Mouse (Mus musculus) forebrain, embryonic 14.5 days (tissue): ENCODE measurements around the gene Ttc9c. TPM values are rescaled to one million over a fixed set of nuclear protein-coding genes. Genes with fewer than 3 reads are reported as not detected.

ENCODE experiments used
- ATAC-seq: fragments of 200-750 bp; cut with Nextera tagmentation; 2 replicates; pipeline ENCODE4 v1.8.0; 2017; ENCODE audit warnings: mild to moderate bottlenecking, moderate library complexity
- DNase-seq: peaks from one replicate; pipeline ENCODE4 v3.0.0-alpha.2; 2015; ENCODE audit warnings: low spot score
- H3K27ac ChIP-seq: fragments of 300-500 bp; sonication (generic); 2 replicates; pipeline ENCODE4 v1.5.1; 2014; ENCODE audit warnings: low read depth, mild to moderate bottlenecking, control low read depth, low read length, moderate library complexity
- H3K27me3 ChIP-seq: fragments of 300-500 bp; sonication (generic); replicated peaks from 2 replicates; pipeline ENCODE4 v1.6.1; 2014; ENCODE audit warnings: low read length, control low read depth, mixed read lengths; ENCODE audit not compliant: control insufficient read depth, insufficient read depth
- H3K36me3 ChIP-seq: fragments of 300-500 bp; sonication (generic); 2 replicates; pipeline ENCODE4 v1.6.1; 2014; ENCODE audit warnings: low read length, control low read depth; ENCODE audit not compliant: control insufficient read depth, insufficient read depth
- H3K4me1 ChIP-seq: fragments of 300-500 bp; sonication (generic); 2 replicates; pipeline ENCODE4 v1.6.1; 2014; ENCODE audit warnings: antibody characterized with exemption, low read length, control low read depth; ENCODE audit not compliant: control insufficient read depth, insufficient read depth
- H3K4me2 ChIP-seq: fragments of 300-500 bp; sonication (generic); 2 replicates; pipeline ENCODE4 v1.6.1; 2014; ENCODE audit warnings: mild to moderate bottlenecking, control low read depth, low read length
- H3K4me3 ChIP-seq: fragments of 300-500 bp; sonication (generic); 2 replicates; pipeline ENCODE4 v1.5.1; 2014; ENCODE audit warnings: low read depth, low read length, control low read depth
- H3K9ac ChIP-seq: fragments of 300-500 bp; sonication (generic); 2 replicates; pipeline ENCODE4 v1.6.1; 2014; ENCODE audit warnings: mild to moderate bottlenecking, low read length, control low read depth, moderate library complexity
- H3K9me3 ChIP-seq: fragments of 300-500 bp; sonication (generic); replicated peaks from 2 replicates; pipeline ENCODE4 v1.6.1; 2016; ENCODE audit warnings: low read length, control low read depth, mixed read lengths; ENCODE audit not compliant: control insufficient read depth
- WGBS: fragments of 180-500 bp; shearing (Covaris S2); extraction: QIAGEN DNeasy Blood & Tissue Kit; methylation state at CpG from one replicate; pipeline ENCODE4 v1.1.7; 2014; 5-methylcytosine and 5-hydroxymethylcytosine counted together
- polyA plus RNA-seq: library from polyadenylated mRNA; unstranded; fragments of >200 nt; fragmentation: Nextera tagmentation; extraction: Ambion mirVana; gene quantifications from 2 replicates; pipeline ENCODE4 v1.2.1, GENCODE M21; 2014

Gene Ttc9c
- polyA plus RNA-seq, 1 experiment from 2014 or later: 50.7 TPM

DNA sequence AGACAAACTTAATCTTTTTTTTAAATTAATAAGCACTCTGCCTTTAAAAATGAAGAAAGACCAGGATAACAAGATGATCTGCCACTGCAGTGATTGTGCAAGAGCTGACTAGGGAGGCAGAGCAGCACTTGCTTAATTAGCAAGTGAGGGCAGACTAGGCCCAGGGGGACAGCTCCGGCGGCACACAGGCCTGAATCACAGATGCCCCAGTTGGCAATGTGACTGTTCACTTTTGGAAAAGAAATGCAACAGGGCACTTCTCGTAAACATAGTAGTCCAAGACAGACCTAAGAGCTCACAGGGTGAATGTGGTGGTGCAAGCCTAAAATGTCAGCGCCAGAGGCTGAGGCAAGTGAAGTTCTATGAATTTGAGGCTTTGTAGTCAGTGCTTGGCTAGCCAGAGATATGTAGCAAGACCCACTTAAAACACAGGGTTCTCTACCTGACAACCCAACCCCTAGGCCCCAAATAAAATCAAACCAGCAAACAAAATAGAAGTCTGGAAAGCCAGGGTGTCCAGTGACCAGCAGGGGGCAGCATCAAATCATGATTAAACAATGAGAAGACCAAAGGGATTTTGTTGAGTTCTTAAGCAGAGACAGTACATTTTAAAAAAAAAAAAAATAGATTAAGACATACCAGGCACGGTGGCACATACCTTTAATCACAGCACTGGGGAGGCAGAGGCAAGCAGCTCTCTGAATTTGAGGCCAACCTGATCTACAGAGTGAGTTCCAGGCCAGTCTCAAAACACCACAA lies 25.4 kb upstream of the Ttc9c start:
- Histone ChIP-seq H3K4me3 (no peak overlapping the region), H3K9me3 (no peaks in the 10 kb centered on the region), H3K27me3 (no peaks in the 10 kb centered on the region), H3K27ac (no peak overlapping the region), H3K4me1 (peaks cover 11% of the 10 kb centered on the region), H3K9ac (no peak overlapping the region), H3K36me3 (peaks cover 67% of the 10 kb centered on the region), H3K4me2 (no peak overlapping the region)
- WGBS: 60% methylated on average over 5 of the region's 5 CpGs
- DNase-seq (peak; percentile 89), ATAC-seq (no peak)

DNA sequence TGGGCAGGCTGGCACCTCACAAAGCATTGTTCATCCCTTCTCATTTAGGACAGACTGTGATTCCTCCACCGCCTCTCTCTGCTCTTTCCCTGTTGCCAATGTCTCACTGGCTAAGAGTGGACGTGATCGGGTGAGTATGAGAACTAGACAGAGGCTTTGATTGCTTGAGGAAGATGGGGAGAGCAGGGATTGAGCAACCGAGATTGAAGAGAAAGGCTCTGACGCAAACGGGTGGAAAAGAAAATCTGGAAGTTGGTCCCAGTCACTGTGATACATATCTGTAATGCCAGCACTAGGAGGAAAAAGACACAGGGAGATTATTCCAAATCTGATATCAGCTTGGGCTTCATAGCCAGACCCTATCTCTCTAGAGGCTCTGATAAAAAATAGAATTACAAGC lies 23.8 kb upstream of the Ttc9c start:
- Histone ChIP-seq H3K9ac (no peak overlapping the region), H3K27ac (no peak overlapping the region), H3K36me3 (peaks cover 56% of the 10 kb centered on the region), H3K9me3 (no peaks in the 10 kb centered on the region), H3K4me3 (no peak overlapping the region), H3K4me1 (peaks cover 11% of the 10 kb centered on the region), H3K4me2 (no peak overlapping the region), H3K27me3 (no peaks in the 10 kb centered on the region)
- DNase-seq (no peak), ATAC-seq (no peak)
- WGBS: 87% methylated on average over 6 of the region's 6 CpGs

DNA sequence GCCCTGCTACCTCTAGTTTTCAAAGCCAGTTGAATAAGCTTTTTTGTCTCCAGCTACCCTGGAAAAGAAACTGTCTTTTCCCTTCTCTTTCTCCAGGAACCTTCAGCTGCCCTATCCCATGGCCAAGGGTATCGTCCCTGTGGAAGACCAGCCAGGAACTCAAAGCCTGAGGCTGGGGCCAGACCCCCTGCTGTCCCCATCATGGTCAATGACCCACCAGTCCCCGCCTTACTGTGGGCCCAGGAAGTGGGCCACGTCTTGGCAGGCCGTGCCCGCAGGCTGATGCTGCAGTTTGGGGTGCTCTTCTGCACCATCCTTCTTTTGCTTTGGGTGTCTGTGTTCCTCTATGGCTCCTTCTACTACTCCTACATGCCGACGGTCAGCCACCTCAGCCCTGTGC lies 21.9 kb upstream of the Ttc9c start:
- peak overlapping the region; percentile 64 for H3K4me2 ChIP-seq
- H3K36me3 ChIP-seq: peaks cover 39% of the 10 kb centered on the region
- peak overlapping the region; percentile 89 for H3K9ac ChIP-seq
- peaks cover 15% of the 10 kb centered on the region for H3K4me1 ChIP-seq
- no peak overlapping the region for H3K27ac ChIP-seq
- DNase-seq (no peak), ATAC-seq (no peak)
- 90% methylated on average over 7 of the region's 7 CpGs for WGBS
- no peaks in the 10 kb centered on the region for H3K27me3 ChIP-seq
- H3K9me3 ChIP-seq: no peaks in the 10 kb centered on the region
- H3K4me3 ChIP-seq: peak overlapping the region; percentile 61; the same call in 1 of the 2 replicates

DNA sequence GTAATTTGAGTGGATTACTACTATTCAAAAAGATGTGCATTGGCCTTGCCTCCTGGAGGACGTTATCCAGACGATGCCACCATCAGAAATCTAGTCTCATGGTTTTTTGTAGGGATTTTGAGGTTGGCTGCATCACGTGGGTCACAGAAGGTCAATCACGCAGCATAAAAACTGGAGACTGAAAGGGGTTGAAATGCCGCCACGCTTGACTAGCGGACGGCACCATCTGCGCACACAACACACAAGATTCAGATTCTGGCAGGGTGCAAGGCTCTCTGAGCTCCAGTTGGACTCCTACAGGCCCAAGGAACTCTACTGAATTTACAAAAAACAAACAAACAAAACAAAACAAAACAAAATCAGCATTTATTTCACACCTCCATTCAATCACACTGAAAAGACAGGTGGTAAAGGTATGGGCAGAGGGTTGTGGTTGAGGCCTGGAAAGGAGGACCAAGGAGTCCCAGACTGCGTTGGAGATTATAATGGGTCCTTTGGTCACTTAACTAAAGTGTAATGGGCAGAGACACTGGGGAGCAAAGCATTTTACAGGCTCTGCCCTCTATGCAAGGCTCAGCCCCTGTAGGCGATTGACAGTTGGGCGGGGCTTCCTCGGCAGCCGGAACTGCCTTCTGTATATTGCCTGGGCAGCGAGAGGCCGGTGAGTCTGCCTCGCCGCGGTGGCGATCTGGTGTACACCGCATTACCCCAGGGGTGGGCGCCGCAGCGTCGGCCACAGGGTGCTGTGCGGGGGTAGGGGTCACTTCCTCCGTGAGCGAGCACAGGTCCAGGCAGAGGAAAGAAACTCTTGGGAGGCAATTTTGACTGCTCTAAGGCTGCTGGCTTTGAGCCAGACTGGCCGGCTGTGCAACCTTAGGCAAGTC lies 21.0 kb upstream of the Ttc9c start:
- H3K4me1 ChIP-seq: peaks cover 15% of the 10 kb centered on the region
- H3K27ac ChIP-seq: peak overlapping the region; percentile 98; the same call in 1 of the 2 replicates
- H3K27me3 ChIP-seq: no peaks in the 10 kb centered on the region
- DNase-seq (peak; percentile 74), ATAC-seq (peak; percentile 38)
- WGBS: 14% methylated on average over 29 of the region's 29 CpGs
- no peaks in the 10 kb centered on the region for H3K9me3 ChIP-seq
- peak overlapping the region; percentile 89 for H3K9ac ChIP-seq
- peaks cover 35% of the 10 kb centered on the region for H3K36me3 ChIP-seq
- peak overlapping the region; percentile 61 for H3K4me3 ChIP-seq
- H3K4me2 ChIP-seq: peak overlapping the region; percentile 64

DNA sequence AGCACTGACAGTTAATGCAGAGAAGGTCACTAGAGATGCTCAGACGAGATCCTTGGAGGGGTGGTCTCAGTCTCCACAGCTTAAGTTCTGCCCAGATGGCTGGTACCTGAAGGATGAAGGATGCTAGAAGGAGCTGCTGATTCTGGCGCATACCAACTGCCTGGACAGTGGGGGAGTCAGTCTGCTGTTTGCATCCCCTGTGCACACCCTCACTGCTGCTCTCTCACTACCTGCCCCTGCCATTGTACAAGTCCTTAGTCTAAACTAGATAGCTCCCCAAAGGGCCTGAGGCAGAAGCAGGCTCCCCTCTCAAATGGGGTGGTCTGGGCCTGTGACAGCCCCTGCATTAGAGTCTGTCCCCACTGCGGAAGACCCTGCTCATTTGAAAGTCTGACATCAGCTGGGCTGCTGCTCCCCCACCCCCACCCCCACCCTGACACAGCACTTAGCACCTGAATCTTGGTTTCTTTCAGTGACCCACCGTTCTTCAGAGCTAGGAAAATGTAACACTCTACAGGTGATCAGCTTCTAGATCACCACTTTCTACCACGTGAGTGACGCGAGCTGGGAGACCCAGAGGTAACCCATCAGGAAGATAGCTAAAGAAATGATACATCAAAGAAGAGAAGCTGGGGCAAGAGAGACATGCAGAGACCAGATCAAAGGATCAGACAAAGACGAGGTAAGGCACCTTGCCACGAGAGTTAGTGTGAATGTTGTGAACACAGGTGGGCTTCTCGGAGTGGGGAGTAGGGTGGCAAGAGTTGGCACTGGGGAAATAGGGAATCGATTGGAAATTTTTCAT lies 20.2 kb upstream of the Ttc9c start, which contains the start of gene Gng3:
Gng3 (minus strand) TSS at position 92 of the 805 bp plus-strand sequence.
- H3K4me3 ChIP-seq: peak within 1 kb of the TSS; percentile 61
- peak within 1 kb of the TSS; percentile 98 for H3K27ac ChIP-seq
- no peaks in the 10 kb centered on the region for H3K9me3 ChIP-seq
- DNase-seq: peak; percentile 91
- H3K4me2 ChIP-seq: peak within 1 kb of the TSS; percentile 64
- H3K36me3 ChIP-seq: peaks cover 39% of the 10 kb centered on the region
- peak within 1 kb of the TSS; percentile 89 for H3K9ac ChIP-seq
- peaks cover 15% of the 10 kb centered on the region for H3K4me1 ChIP-seq
- peak; percentile 84 for ATAC-seq
- no peaks in the 10 kb centered on the region for H3K27me3 ChIP-seq
- WGBS: 35% methylated on average over 11 of the region's 11 CpGs

DNA sequence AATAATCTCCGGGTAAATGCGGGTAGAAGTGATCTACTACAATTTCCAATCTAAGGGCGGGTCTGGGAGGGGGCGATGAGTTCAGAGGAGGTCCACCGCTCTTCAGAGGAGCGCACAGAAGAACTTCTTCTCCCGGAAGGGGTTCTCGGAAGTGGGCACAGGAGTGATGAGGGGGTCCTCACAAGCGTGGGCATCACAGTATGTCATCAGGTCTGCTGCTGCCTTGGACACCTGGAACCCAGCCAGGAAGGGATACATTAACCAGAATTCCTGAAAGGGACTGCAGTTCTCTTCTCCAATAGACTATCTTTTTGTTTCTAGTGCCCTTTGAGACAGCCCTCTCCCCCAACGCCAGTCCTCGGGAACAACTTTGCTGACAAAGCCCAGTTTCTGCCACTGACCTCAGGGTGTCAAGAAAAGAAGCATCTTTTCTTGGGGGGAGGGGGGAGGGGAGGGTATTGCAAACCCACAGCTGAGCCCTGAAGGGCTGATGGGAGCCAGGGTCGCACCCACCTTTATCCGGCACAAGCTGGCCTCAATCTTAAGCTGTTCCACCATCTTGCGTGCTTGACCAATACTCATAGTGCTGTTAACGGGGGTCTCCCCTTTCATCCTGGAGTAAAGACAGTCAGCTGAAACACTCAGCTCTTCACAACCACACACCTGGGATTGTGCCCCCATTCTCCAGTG lies 19.1 kb upstream of the Ttc9c start:
- H3K27ac ChIP-seq: peak overlapping the region; percentile 98
- H3K4me1 ChIP-seq: peaks cover 15% of the 10 kb centered on the region
- ATAC-seq (no peak), DNase-seq (peak; percentile 54)
- peak overlapping the region; percentile 64 for H3K4me2 ChIP-seq
- H3K4me3 ChIP-seq: peak overlapping the region; percentile 61
- no peaks in the 10 kb centered on the region for H3K27me3 ChIP-seq
- peak overlapping the region; percentile 89 for H3K9ac ChIP-seq
- peaks cover 41% of the 10 kb centered on the region for H3K36me3 ChIP-seq
- WGBS: 10% methylated on average over 15 of the region's 15 CpGs
- no peaks in the 10 kb centered on the region for H3K9me3 ChIP-seq

DNA sequence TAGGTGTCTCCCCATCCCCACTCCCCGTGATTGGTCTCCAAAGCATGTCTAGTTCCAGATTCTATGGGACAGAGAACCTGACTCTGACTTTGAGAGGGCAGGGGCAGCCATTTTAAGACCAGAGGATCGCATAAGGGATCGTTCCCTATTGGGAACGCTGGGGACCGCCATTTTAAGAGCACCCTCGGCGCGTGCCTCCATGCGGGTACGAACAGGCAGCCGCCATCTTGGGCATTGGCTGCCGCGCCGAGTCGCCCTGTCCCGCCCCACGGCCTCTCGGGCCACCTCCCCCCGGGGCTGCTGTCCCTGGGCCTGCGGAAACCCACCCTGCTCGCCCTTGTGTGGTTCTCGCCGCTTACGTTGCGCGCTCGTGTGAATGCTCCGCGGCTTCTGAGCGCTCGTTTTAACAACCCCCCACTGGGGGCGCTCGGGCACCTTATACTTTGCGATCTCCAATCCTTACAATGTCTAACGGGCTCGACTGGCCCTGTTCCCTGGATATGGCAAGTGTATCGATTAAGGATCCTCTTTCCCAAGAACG lies 18.2 kb upstream of the Ttc9c start, which contains the start of gene Bscl2:
Bscl2 (plus strand) TSS at position 217 of the 541 bp plus-strand sequence.
- peaks cover 44% of the 10 kb centered on the region for H3K36me3 ChIP-seq
- peak within 1 kb of the TSS; percentile 89 for H3K9ac ChIP-seq
- H3K4me2 ChIP-seq: peak within 1 kb of the TSS; percentile 64
- peak within 1 kb of the TSS; percentile 61 for H3K4me3 ChIP-seq
- H3K27ac ChIP-seq: peak within 1 kb of the TSS; percentile 98
- peak; percentile 71 for ATAC-seq
- H3K9me3 ChIP-seq: no peaks in the 10 kb centered on the region
- H3K4me1 ChIP-seq: peaks cover 15% of the 10 kb centered on the region
- DNase-seq: peak; percentile 93
- WGBS: under 1% methylated on average over 38 of the region's 38 CpGs
- no peaks in the 10 kb centered on the region for H3K27me3 ChIP-seq
